Mouse (Mus musculus): ENCODE data around the gene Draxin.
A peak's percentile ranks its signal among the peaks of the same experiment; 100 is the strongest.
"Not testable (repeated sequence)": the region's sequence is repeated elsewhere in the genome, so short reads cannot be mapped to it uniquely, and the experiment has no call there.

Draxin gene

DNA sequence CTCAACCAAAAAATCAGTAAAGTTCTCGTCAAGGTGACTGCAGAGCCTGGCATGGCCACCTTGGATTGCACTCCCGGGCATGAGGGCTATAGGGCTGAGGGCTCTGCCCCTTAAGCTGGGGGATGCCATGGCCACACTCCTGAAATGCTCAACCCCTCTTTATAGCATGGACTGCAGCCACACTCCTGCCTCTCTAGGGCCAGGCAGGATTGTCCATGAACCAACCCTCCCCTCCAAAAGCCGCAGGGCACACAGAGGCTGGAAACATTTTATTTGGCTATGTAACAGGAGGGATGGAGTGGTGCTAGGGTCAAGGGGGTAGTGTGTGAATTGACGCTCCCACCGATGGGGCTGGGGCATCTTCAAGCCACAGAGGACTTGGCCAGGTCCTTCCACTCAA, 22.0 kb upstream of the Draxin start:
- no peak for DNase-seq (ENCODE audit: low spot score in 2 of 2)

DNA sequence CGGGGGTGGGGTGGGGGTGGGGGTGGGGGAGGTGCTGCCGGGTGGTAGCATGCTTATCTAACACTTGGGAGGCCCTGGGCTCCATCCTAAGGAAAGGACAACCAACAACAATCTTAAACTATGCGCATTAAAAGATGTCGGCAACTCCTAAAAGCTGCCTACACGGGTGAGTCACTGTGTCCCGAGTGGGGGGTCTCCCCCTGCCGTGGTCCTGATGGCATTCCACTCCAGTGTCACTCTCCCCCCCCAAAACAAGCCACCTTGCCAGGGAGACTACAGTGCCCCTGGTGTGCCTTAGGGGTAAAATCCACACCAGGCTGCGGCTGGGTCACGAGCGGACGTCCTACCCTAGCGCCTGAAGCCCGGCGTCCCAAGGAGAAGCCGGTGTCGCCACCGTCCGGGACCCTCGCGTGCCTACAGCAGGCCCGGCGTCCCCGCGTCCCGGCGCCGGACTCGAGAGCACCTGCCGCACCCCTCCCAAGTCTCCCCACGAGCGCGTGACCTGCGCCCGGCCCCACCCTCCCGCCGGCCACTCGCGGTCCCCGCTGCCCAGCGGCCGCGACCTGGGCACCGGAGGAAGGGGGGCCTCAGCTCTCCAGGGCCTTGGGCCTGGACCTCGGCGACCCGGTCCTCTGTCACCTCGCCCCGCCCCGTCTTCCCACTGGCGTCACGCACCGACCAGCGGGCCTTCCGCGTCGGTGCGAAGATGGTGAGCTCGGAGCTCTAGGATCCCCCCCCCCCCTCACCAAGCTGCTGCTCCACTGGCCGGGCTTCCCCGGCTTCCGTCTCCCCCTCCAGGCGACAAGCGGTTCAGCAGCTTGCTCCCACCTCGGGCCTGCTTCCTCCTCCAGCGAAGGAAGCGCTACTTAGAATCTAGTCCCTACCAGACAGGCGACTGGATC, 21.0 kb upstream of the Draxin start, which contains the start of gene Fbxo6:
Fbxo6 (minus strand) TSS at position 874 of the 902 bp plus-strand sequence.
- DNase-seq (ENCODE audit: low spot score in 2 of 2): peak; percentile 77 to 85

DNA sequence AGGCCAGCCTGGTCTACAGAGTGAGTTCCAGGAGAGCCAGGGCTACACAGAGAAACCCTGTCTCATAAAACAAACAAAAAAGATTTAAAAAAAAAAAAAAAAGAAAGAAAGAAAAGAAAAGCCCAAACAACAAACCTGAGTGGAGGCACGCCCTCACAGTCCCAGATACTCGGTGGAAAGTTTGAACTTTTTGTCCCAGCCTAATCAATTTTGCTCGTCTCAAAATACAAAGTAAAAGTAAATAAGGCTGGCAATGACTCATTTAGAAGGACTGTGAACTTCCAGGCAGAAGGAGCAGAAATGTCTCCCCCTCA, 20.4 kb upstream of the Draxin start:
- no peak for DNase-seq (ENCODE audit: low spot score in 2 of 2)

DNA sequence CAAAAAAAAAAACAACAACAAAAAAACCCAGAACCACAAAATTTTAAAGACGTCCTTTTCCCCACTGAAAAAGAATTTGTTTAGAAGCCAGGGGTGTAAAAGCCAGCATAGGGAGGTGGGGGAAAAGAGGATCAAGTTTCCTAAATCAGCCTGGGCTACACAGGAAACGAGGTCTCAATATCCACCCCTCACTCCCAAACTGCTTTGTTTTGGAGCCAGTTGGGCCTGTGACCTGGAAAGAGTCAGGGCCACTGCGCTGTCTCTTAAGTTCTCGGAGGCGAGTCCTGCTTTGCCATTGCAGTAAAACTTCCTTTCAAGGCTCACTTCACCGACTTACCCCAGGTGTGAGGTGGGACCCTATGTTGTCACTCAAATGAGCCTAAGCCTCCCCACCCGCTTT, 19.7 kb upstream of the Draxin start:
- no peak for DNase-seq (ENCODE audit: low spot score in 2 of 2)

DNA sequence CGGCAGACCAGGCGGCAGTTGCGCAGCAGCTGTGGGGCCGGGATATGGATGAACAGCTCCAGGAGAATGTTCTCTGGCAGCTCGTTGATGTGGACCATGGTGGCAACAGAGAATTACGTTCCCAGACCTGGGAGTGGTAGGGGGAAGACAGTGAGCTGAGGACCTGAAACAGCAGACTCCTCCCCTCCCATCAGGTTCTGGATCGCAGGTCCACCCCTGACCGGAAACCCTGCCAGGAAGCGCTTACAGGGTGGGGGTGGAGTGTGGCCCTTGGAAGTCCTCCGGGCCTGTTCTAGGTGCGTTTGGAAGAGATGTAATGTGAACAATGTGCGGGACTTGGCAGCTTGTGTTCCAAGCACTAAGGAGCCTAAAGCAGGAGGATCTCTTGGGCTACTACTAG, 19.0 kb upstream of the Draxin start:
- DNase-seq (ENCODE audit: low spot score in 2 of 2): no peak

DNA sequence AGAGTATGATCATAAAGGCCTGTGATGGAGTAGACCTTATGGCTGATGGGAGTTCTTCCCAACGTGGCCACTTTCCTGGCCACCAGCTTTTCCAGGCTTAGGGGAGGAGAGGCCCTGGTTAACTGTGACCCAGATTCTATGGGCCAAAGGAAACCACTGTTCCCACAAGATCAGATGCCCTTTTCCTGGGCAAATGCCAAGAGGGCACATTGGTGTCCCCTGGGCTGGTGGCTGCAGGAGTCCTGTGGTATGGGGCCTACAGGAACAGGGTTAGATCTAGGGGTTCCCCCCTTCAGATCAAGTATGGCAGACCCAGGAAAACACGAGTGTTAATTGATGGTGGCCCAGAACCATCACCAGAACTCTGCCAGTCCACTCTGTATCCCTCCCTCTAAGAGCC, 17.2 kb upstream of the Draxin start:
- no peak for DNase-seq (ENCODE audit: low spot score in 2 of 2)

DNA sequence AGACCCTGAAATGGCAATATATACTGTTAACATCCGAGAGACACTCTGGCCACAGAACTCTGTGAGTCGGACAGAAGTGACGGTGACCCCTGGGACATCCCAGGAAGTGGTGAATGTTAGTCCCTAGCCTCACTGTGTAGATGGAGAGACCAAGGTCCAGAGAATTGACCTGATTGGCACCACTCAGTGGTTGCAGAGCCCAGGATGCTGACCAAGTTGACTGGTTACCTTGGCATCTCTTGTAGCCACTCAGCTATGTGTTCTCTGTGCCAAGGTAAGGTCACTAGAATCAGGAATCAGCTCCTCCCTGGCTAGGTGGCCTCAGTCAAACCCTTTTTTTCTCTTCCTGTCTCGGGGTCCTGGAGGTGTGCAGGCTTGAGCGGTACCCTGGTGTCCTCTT, 13.2 kb upstream of the Draxin start:
- no peak for DNase-seq (ENCODE audit: low spot score in 2 of 2)

DNA sequence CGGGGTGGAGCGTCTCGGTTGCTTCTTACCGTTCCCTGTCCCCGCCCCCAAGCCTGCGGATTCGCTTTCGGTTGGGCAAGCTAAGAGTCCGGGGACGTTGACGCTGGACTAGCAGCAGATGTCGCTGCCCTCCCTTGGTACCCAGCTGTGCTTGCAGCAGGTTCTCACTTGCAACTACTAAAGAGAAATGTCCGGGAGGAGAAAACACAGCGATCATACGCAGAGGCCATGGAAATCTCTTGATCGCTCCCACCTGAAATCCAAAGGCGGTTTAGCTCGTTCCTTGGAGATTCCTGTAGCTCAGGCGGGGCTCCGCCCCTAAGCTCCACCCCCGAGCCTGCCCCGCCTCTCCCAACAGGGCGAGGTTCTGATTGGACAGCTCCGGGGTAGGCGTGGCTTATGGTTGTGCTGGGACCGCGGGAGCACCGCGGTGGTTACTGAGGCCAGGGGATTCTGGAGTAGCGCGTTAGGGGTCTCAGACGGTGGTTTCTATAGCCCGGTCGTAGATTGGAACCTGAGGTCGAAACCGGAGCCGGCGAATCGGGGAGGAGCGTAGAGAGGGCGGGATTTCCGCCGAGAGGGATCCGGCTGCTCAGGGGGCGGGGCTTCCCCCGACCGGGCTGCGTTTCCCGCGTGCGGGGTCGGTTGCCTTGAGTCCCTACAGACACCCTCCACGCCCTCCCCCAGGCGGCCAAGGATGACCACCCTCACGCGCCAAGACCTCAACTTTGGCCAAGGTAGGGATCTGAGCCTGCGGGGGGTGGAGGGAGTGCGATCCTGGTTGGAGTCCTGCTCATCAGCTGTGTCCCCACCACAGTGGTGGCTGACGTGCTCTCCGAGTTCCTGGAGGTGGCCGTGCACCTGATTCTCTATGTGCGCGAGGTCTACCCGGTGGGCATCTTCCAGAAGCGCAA, 9.9 kb upstream of the Draxin start:
- peak; percentile 83 to 94 for DNase-seq (ENCODE audit: low spot score in 2 of 2)

DNA sequence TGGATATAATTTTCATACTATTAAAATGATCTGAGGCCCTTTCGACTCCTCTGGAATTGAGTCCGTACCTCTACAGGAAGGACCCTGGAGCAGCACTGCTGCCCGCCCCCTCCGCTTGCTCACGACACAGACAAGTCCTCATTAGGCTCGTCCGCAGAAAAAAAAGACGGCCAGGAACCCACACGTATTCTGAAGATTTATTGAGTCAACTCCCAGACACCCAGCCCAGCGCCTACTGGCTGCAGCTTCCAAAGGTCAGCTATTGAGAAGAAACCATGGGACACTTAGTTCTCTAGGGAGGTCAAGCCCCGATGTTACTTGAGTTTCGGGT, 9.2 kb upstream of the Draxin start:
- DNase-seq (ENCODE audit: low spot score in 2 of 2): no peak

DNA sequence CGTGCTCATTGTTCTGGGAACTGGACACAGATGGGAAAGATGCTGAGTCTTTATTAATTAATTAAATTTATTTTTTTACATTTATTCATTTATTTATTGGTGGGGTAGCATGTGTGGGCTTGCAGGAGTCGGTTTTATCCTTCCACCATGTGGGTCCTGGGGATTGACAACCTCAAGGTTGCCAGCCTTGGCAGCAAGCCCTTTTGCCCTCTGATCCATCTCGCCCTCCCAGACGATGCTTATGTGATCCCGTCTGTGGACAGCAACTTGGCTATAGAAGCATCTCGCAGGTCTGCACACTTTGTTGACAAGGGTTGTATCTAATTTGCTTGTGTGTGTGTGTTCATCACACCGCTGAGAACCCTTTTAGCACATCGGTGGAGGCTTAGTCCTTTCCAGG, 7.0 kb upstream of the Draxin start:
- DNase-seq (ENCODE audit: low spot score in 2 of 2): no peak

DNA sequence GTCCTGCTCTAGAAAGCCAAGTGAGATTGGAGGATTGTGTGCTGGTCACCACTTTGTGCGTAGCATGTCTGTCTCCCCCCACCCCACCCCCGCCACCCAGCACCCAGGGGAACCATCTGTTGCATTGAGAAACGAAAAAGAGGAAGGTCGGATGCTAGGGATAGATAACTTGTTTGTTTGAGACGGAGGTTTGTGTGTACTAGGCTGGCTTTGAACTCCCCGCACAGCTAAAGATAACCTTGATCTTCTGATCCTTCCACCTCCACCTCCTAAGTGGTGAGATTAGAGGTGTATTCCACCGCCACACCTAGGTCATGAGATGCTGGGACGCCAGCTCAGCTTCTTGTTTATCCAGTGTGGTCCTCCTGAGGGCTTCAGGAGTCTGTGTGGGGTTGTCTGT, 4.5 kb upstream of the Draxin start:
- DNase-seq (ENCODE audit: low spot score in 2 of 2): no peak

DNA sequence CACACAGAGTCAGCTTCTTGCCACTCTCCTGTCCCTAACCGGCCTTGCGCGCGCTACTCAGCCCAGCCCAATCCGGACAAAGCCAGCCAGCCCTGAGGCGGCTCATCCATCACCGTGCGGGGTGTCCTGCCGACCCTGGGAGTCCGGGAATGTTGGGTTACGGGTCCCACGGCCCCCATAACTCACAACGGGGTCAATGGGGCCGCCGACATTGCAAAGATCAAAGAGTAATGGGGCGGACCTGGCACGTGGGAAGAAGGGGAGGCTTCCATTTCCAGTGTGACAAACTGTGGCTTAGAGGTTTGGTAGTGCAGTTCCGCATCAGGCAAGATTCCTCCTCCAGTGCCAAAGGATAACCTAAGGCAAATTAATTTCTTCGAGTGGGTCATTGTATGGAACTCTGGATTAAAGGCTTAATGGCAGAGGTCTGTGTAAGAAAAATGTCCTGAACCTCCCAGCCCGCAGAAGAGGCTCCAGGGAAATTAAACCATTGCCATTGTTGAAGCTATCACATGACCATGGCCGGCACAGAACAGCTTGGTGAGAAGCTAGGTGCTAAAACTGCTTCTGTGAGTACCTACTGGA, 1.1 kb upstream of the Draxin start:
- DNase-seq (ENCODE audit: low spot score in 2 of 2): no peak

DNA sequence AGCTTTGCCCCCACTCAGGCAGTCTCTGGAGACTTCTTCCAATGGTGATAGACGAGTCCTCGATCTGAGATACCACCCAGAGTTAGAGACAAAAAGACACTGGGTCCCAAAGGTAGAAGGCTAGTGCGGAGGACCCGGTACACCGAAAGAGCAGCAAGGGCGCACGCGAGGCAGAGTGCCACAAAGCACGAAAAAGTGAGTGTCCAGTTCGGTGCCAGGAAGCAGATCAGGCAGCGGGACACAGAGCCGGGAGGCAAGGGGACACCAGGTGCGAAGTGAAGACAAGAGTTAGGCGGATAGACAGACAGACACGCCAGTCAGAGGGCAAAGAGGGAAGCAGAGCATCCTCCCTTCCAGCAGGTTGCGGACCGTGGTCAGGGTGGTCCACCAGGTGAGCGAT, 365 bp downstream of the Draxin start, which contains the start of gene Mad2l2:
Mad2l2 (plus strand) TSS at position 252 of the 400 bp plus-strand sequence.
- no peak for DNase-seq (ENCODE audit: low spot score in 2 of 2)

DNA sequence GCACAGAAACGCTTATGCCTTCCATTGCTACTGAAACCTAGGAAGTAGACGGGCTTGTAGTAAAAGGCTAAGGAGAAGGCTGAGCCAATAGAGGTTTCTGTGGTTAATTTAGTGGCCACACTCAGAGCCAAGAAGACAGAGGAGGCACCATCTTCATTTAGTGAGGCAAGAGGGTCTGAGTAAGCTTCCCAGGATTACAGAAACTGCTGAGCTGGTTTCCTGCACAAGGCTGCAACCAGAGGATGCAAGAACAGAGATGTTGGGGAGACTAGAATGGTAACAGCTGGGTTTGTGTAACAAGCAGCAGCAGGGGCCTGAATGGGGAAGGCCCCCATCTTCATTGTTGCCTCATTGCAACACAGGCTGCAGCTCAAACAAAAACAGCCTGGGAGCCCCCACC, 1.8 kb downstream of the Draxin start:
- no peak for DNase-seq (ENCODE audit: low spot score in 2 of 2)

DNA sequence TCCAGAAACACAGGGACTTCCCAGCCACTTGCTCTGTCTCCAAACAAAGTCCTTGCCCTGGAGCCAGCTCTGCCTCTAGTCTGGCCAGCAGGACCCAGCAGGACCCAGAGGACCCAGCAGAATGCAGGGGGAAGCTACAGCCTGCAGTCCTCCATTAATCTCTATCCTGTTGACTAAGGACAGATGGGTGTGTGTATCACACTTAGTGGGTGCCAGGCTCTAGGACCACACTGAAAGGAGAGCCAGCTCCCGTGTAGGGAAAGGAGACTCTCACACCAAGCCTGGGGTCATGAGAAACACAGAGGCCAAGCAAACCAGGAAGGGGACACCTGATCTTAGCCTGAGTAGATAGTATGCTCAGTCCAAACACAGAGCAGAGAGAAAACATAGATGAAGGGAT, 2.3 kb downstream of the Draxin start:
- DNase-seq (ENCODE audit: low spot score in 2 of 2): no peak

DNA sequence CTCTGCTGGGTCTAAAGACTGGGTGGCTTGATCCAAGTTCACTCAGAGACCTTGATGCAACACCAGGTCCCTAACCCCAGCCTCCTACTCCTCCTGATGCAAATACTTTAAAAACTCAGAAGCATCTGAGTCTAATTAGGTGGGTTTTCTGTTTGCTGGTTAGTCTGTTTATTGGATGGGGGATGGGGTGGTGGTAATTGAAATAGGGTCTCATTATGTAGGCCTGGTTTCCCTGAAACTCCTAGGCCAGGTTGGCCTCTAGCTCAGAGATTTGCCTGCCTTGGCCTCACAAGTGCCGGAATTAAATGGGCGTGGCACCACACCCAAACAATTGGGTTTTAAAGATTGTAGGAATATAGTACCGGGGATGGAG, 7.8 kb downstream of the Draxin start:
- DNase-seq (ENCODE audit: low spot score in 2 of 2): no peak

DNA sequence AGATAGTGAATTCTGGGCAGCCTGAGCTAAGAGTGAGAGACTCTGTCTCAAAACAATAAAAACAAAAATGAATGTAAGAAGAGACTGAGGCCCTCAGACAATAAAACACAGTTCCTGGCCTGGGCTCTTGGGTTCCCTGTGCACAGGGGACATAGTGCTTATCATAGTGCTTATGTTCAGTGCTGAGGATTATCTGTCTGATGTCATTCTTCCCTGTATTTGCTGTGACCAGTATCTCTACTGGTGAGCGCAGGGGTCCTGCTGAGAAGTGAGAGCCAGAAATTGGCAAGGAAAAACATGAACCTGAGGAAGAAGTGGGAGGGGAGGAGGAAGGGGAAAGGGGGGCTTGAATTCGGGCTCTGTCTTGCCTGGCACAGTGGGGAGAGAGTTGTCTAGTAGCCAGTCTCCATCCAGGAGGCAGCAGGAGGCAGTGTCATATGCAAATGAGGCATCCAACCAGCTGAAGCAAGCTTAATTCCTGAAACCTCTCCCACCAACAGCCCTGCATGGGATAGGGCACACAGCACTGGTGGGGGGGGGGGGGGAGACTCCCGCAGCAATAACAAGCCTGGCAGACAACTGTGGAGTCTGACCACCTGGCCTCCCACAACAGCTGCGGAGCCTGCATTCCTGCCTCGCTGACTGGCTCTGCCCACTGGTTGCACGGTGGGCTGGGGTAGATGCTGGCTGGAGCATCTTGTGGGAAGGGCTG, 8.4 kb downstream of the Draxin start:
- no peak for DNase-seq (ENCODE audit: low spot score in 2 of 2)

DNA sequence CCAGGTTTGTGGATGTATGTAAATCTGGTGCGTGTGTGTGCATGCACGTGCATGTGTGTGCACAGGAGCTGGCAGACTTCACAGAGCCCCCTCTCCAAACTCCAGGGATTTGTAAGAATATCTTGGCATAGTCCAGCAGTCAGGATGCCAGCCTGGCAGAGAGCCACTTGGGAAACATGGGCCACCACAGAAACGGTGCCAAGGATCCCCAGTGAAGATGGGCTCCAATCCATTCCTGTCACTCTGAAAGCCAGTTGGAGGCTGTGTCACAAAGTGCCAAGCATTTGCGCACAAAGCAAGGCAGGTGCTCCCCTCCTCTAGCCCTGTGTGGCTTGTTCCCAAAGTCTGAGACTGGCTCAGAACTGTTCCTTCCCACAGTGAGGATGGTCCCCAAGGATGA, 9.1 kb downstream of the Draxin start:
- peak in 1 of 2 experiments; percentile 39 for DNase-seq (ENCODE audit: low spot score in 2 of 2)

DNA sequence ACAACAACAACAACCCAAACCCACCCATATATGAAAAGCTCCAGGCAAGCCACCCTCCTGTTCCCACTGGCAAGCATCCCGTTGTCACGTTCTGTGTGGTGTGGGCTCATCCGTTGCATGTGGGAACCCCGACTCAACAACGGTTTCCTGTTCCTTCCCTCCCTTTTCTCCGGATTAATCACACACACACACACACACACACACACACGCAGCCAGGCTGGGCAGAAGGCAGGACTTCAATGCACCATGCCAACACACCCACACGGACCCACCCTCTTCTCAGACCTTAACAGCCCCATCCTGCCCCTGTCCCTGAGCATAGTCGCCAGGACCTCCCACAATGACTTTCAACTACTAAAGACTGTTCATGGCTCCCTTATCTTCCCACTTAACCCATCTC, 9.9 kb downstream of the Draxin start:
- no peak for DNase-seq (ENCODE audit: low spot score in 2 of 2)

DNA sequence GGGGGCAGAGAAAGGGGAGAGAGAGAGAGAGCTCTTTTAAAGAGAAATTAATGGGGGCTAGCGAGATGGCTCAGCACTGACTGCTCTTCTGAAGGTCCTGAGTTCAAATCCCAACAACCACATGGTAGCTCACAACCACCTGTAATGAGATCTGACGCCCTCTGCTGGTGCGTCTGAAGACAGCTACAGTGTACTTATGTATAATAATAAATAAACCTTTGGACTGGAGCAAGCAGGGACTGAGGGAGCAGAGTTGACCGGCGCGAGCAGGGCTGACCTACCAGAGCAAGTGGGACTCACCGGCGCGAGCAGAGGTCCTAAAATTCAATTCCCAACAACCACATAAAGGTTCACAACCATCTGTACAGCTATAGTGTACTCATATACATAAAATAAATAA, 10.9 kb downstream of the Draxin start:
- not testable (repeated sequence) for DNase-seq (ENCODE audit: low spot score in 2 of 2)

DNA sequence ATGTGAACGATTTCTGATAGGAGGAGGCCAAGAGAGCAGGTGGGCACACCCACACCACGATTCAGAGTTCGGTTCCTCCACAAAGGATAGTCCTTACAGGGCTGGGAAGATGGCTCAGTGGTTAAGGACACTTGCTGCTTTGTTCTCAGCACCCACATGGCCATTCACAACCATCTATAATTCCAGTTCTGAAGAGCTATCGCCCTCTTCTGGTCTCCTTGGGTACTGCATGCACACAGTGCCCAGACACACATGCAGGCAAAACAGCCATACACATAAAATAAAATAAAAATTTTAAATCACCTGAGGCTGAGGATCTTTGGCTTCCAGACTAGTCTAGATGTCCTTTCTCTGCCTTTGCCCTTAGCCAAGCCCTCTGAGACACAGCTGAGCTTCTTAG, 13.1 kb downstream of the Draxin start:
- DNase-seq (ENCODE audit: low spot score in 2 of 2): no peak

DNA sequence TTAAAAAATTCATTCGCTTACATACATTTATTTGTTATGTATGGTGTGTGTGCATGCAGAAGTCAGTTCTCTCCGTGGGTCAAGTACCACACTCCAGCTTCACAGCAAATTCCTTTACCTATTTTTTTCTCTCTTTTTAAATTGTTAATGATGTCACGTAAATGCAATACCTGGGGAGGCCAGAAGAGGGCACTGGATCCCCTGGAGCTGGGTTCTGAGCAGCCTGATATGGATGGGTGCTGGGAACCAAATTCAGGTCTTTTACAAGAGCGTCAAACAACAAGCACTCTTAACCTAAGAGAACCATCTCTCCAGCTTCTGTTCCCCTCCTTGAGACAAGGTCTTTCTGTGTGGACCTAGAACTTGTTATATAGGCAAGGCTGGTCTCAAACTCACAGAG, 13.8 kb downstream of the Draxin start:
- no peak for DNase-seq (ENCODE audit: low spot score in 2 of 2)

Data from left cerebral cortex, adult 9 months (tissue).